Comparison of ENCODE assay signal across 8 mouse cellular contexts in the genomic region with DNA sequence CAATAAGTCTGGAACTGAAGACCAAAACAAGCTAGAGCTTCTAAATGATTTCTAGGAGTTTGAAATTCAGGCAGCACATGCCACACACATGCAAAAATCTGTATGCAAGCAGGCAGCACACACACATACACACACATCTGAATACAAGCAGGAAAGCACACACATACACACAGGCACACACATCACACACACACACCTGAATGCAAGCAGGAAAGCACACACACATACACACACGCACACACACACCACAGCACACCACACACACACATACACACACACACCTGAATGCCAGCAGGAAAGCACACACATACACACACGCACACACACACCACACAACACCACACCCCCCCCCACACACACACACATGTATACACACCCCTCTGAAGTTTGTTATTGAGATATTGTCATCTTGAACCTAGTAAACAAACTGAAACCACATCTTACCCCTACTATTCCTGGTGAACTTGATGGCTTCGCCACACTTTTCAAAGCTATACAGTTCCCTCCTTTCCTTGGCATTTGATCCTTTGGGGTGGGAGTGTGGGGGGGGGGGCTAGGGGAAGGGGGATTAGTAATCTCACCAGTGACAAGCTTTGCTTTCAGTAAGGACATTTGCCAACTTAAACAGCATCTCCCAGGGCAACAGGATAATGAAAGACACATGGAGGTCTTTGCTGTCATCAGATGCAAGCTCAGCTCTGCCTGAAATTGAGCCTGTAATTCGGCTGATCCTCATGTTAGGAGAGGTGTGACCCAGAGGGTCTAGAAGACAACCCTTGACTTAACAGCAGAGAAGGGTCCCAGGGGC. TPM values are rescaled to one million over a fixed set of nuclear protein-coding genes. Genes with fewer than 3 reads are reported as not detected.
DNase-seq lines count a peak whose midpoint lies in the region; ATAC-seq lines count a peak whose summit lies in the region.

No protein-coding gene starts in this region.

- H3K27ac ChIP-seq in heart, embryonic 16.5 days (ENCODE audit: low read length), result no peak overlapping the region
- H3K27ac ChIP-seq in brown adipose tissue, adult 24 weeks (replicated peaks; ENCODE audit: low read depth, low read length), result peak overlapping the region; percentile 73
- no peak overlapping the region for H3K27ac ChIP-seq in forebrain, embryonic 16.5 days (ENCODE audit: low read length)
- no peak overlapping the region for H3K27ac ChIP-seq in midbrain, embryonic 15.5 days

- WGBS in heart, embryonic 16.5 days, result 71% methylated on average over 4 of the region's 4 CpGs
- WGBS in forebrain, embryonic 16.5 days, result 51% methylated on average over 4 of the region's 4 CpGs
- 45% methylated on average over 4 of the region's 4 CpGs for WGBS in midbrain, embryonic 15.5 days

- H3K9ac ChIP-seq in heart, embryonic 16.5 days (ENCODE audit: low read length), result no peak overlapping the region
- no peak overlapping the region for H3K9ac ChIP-seq in forebrain, embryonic 16.5 days (replicated peaks; ENCODE audit: low read depth, low read length)
- H3K9ac ChIP-seq in midbrain, embryonic 15.5 days, result no peak overlapping the region

- H3K4me1 ChIP-seq in heart, embryonic 16.5 days (ENCODE audit: control insufficient read depth, insufficient read depth, low read length), result peaks cover 30% of the 10 kb centered on the region
- peaks cover 32% of the 10 kb centered on the region for H3K4me1 ChIP-seq in brown adipose tissue, adult 24 weeks (ENCODE audit: control insufficient read depth, insufficient read depth, insufficient read length, low read length)
- H3K4me1 ChIP-seq in forebrain, embryonic 16.5 days (replicated peaks; ENCODE audit: control insufficient read depth, insufficient read depth, low read length), result peaks cover 14% of the 10 kb centered on the region
- H3K4me1 ChIP-seq in midbrain, embryonic 15.5 days, result peaks cover 15% of the 10 kb centered on the region

- H3K36me3 ChIP-seq in heart, embryonic 16.5 days (ENCODE audit: control insufficient read depth, insufficient read depth), result no peaks in the 10 kb centered on the region
- H3K36me3 ChIP-seq in forebrain, embryonic 16.5 days (ENCODE audit: control insufficient read depth, insufficient read depth), result no peaks in the 10 kb centered on the region
- H3K36me3 ChIP-seq in midbrain, embryonic 15.5 days (replicated peaks), result no peaks in the 10 kb centered on the region

- ATAC-seq in heart, embryonic 16.5 days (replicated peaks; ENCODE audit: extremely low read depth, insufficient read depth, low FRiP score), result 0 out of 2 replicates have a peak, but pooled peaks have one; percentile 16
- ATAC-seq in forebrain, embryonic 16.5 days, result peak; percentile 36; the same call in 1 of the 2 replicates
- peak; percentile 41; the same call in 1 of the 2 replicates for ATAC-seq in midbrain, embryonic 15.5 days (replicated peaks)

- H3K4me3 ChIP-seq in heart, embryonic 16.5 days (ENCODE audit: low read length), result no peak overlapping the region
- no peak overlapping the region for H3K4me3 ChIP-seq in brown adipose tissue, adult 24 weeks (ENCODE audit: insufficient read depth, low read depth, low read length)
- H3K4me3 ChIP-seq in forebrain, embryonic 16.5 days (replicated peaks; ENCODE audit: low read length), result no peak overlapping the region
- no peak overlapping the region for H3K4me3 ChIP-seq in midbrain, embryonic 15.5 days

- no peak for DNase-seq in heart, postnatal 4 days
- DNase-seq in thymus, postnatal 4 days, result no peak
- no peak for DNase-seq in urinary bladder, postnatal 10 days (ENCODE audit: low spot score)
- no peak for DNase-seq in ovary, postnatal 10 days (ENCODE audit: low spot score)

- no peak overlapping the region for H3K4me2 ChIP-seq in heart, embryonic 16.5 days (ENCODE audit: low read depth, low read length)
- no peak overlapping the region for H3K4me2 ChIP-seq in forebrain, embryonic 16.5 days (ENCODE audit: low read length)
- H3K4me2 ChIP-seq in midbrain, embryonic 15.5 days, result no peak overlapping the region

- no peaks in the 10 kb centered on the region for H3K27me3 ChIP-seq in heart, embryonic 16.5 days (ENCODE audit: control insufficient read depth, insufficient read depth, low read length)
- no peaks in the 10 kb centered on the region for H3K27me3 ChIP-seq in forebrain, embryonic 16.5 days (replicated peaks; ENCODE audit: control insufficient read depth, insufficient read depth, low read length)
- no peaks in the 10 kb centered on the region for H3K27me3 ChIP-seq in midbrain, embryonic 15.5 days (replicated peaks)

- H3K9me3 ChIP-seq in heart, embryonic 16.5 days (replicated peaks; ENCODE audit: control insufficient read depth, low read length), result no peaks in the 10 kb centered on the region
- H3K9me3 ChIP-seq in forebrain, embryonic 16.5 days (ENCODE audit: control insufficient read depth, low read length), result no peaks in the 10 kb centered on the region
- no peaks in the 10 kb centered on the region for H3K9me3 ChIP-seq in midbrain, embryonic 15.5 days

RNA-seq across cellular contexts. Expression of gene Pik3r1, which starts 38.6 kb away (rescaled TPM):
- 23.1 and 24.9 TPM in 2 replicates for polyA plus RNA-seq in heart, embryonic 16.5 days (2015; fragmentation: Nextera tagmentation; extraction: Ambion mirVana)
- total RNA-seq in heart, postnatal 4 days (2021), result 10 to 100 TPM; 34.7 to 35.8 TPM
- polyA plus RNA-seq in brown adipose tissue, adult 24 weeks (2012; ENCODE audit: insufficient read depth, insufficient read length, missing spikeins), result 52.1 and 81.4 TPM in 2 replicates
- polyA plus RNA-seq in forebrain, embryonic 16.5 days (2015; fragmentation: Nextera tagmentation; extraction: Ambion mirVana), result 36.4 and 42.7 TPM in 2 replicates
- 42.2 and 48.8 TPM in 2 replicates for polyA plus RNA-seq in midbrain, embryonic 15.5 days (2015; fragmentation: Nextera tagmentation; extraction: Ambion mirVana)
